Mouse (Mus musculus) hindbrain, embryonic 14.5 days (tissue): ENCODE data around the gene Hist1h1e. TPM values are rescaled to one million over a fixed set of nuclear protein-coding genes. Genes with fewer than 3 reads are reported as not detected.
"Not testable (repeated sequence)": the region's sequence is repeated elsewhere in the genome, so short reads cannot be mapped to it uniquely, and the experiment has no call there.

Source experiments
- ATAC-seq: fragments of 200-750 bp; cut with Nextera tagmentation; 2 replicates; pipeline ENCODE4 v1.8.0; 2017; ENCODE audit warnings: moderate number of reproducible peaks, mild to moderate bottlenecking, moderate TSS enrichment, moderate library complexity; ENCODE audit not compliant: low FRiP score
- DNase-seq: peaks from one replicate; pipeline ENCODE4 v3.0.0-alpha.2; 2015; ENCODE audit warnings: low spot score
- H3K27ac ChIP-seq: fragments of 300-500 bp; sonication (generic); 2 replicates; pipeline ENCODE4 v1.5.1; 2014; ENCODE audit warnings: mild to moderate bottlenecking, moderate library complexity
- H3K27me3 ChIP-seq: fragments of 300-500 bp; sonication (generic); 2 replicates; pipeline ENCODE4 v1.6.1; 2014; ENCODE audit warnings: mild to moderate bottlenecking, low read length, mixed read lengths; ENCODE audit not compliant: control insufficient read depth, insufficient read depth
- H3K36me3 ChIP-seq: fragments of 300-500 bp; sonication (generic); replicated peaks from 2 replicates; pipeline ENCODE4 v1.6.1; 2014; ENCODE audit not compliant: control insufficient read depth, insufficient read depth
- H3K4me1 ChIP-seq: fragments of 300-500 bp; sonication (generic); replicated peaks from 2 replicates; pipeline ENCODE4 v1.6.1; 2014; ENCODE audit warnings: antibody characterized with exemption, low read length, mixed read lengths; ENCODE audit not compliant: control insufficient read depth, insufficient read depth
- H3K4me2 ChIP-seq: fragments of 300-500 bp; sonication (generic); replicated peaks from 2 replicates; pipeline ENCODE4 v1.6.1; 2014; ENCODE audit warnings: mild to moderate bottlenecking, moderate library complexity
- H3K4me3 ChIP-seq: fragments of 300-500 bp; sonication (generic); replicated peaks from 2 replicates; pipeline ENCODE4 v1.5.1; 2014; ENCODE audit warnings: mild to moderate bottlenecking, low read length
- H3K9ac ChIP-seq: fragments of 300-500 bp; sonication (generic); 2 replicates; pipeline ENCODE4 v1.6.1; 2014
- H3K9me3 ChIP-seq: fragments of 300-500 bp; sonication (generic); 2 replicates; pipeline ENCODE4 v1.6.1; 2016; ENCODE audit warnings: low read length; ENCODE audit not compliant: control insufficient read depth
- WGBS: fragments of 180-500 bp; shearing (Covaris S2); extraction: QIAGEN DNeasy Blood & Tissue Kit; methylation state at CpG from one replicate; pipeline ENCODE4 v1.1.7; 2014; 5-methylcytosine and 5-hydroxymethylcytosine counted together
- polyA plus RNA-seq: library from polyadenylated mRNA; unstranded; fragments of >200 nt; fragmentation: Nextera tagmentation; extraction: Ambion mirVana; gene quantifications from 2 replicates; pipeline ENCODE4 v1.2.1, GENCODE M21; 2014

Hist1h1e gene
- polyA plus RNA-seq, 1 experiment from 2014 or later, result 5.3 TPM

DNA sequence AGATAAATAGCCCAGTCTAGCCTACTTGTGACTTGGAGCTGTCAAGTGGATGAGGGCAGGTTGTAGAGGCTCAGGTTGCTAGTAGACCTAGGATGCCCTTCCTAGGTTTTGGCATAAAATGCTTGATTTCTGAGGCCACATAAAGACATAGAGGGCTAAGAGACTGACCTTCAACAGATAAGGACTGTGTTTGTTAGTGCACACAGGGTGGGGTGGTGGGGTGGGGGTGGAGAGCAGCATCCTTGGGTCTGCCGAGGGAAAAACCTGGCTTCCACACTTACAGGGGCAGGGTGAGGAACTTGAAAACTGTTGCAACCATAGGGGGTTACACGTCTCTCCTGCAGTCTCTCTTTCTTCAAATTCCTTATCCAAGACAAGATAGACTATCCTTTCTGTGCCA, 27.2 kb downstream of the Hist1h1e start:
- 79% methylated on average over 2 of the region's 2 CpGs for WGBS
- H3K9me3 ChIP-seq, result no peaks in the 10 kb centered on the region
- no peak overlapping the region for H3K4me3 ChIP-seq
- H3K27ac ChIP-seq, result no peak overlapping the region
- ATAC-seq, result no peak
- no peaks in the 10 kb centered on the region for H3K36me3 ChIP-seq
- H3K27me3 ChIP-seq, result no peaks in the 10 kb centered on the region
- no peak overlapping the region for H3K4me2 ChIP-seq
- no peaks in the 10 kb centered on the region for H3K4me1 ChIP-seq
- no peak for DNase-seq
- H3K9ac ChIP-seq, result no peak overlapping the region

- no peaks in the 10 kb centered on the region for H3K36me3 ChIP-seq
- no peak overlapping the region for H3K4me2 ChIP-seq
- no peak overlapping the region for H3K9ac ChIP-seq
- H3K27me3 ChIP-seq, result no peaks in the 10 kb centered on the region
- H3K27ac ChIP-seq, result no peak overlapping the region
- no peaks in the 10 kb centered on the region for H3K9me3 ChIP-seq
- H3K4me3 ChIP-seq, result no peak overlapping the region
- no peaks in the 10 kb centered on the region for H3K4me1 ChIP-seq
- DNase-seq, result no peak
- ATAC-seq, result no peak
- WGBS, result 90% methylated on average over 5 of the region's 5 CpGs
Measured at GRCm38 (mm10) chr13:23593051-23593770, 29.1 kb downstream of the Hist1h1e start.

GRCm38 (mm10) chr13:23592614-23593013, 29.7 kb downstream of the Hist1h1e start:
- ATAC-seq (no peak), DNase-seq (no peak)
- Histone ChIP-seq H3K27ac (no peak overlapping the region), H3K36me3 (no peaks in the 10 kb centered on the region), H3K9ac (no peak overlapping the region), H3K4me2 (no peak overlapping the region), H3K9me3 (no peaks in the 10 kb centered on the region), H3K4me1 (no peaks in the 10 kb centered on the region), H3K27me3 (no peaks in the 10 kb centered on the region), H3K4me3 (no peak overlapping the region)
- WGBS, result 83% methylated on average over 7 of the region's 7 CpGs

DNA sequence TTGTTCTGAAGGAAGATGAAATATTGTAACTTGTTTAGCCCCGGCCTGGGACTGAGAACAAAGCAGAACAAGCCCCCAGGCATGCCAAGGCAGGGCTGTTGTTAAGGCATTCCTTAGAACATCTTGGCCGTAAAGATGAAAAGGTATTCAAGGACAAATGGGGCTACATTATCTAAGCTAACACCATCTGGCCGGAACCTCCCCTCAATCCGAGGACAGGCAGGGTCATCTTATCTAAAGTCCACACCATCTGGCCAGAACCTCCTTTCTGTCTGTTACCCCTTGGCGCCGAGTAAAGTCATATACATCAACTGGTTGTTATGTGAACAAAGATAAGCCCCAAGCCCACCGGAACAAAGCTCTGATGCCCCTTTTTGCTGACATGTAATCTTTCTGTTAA, 30.5 kb downstream of the Hist1h1e start:
- H3K9me3 ChIP-seq, H3K27me3 ChIP-seq, H3K4me2 ChIP-seq, H3K36me3 ChIP-seq, H3K4me1 ChIP-seq, H3K9ac ChIP-seq, DNase-seq, H3K27ac ChIP-seq, ATAC-seq, H3K4me3 ChIP-seq: not testable (repeated sequence)
- 92% methylated on average over 7 of the region's 7 CpGs for WGBS

DNA sequence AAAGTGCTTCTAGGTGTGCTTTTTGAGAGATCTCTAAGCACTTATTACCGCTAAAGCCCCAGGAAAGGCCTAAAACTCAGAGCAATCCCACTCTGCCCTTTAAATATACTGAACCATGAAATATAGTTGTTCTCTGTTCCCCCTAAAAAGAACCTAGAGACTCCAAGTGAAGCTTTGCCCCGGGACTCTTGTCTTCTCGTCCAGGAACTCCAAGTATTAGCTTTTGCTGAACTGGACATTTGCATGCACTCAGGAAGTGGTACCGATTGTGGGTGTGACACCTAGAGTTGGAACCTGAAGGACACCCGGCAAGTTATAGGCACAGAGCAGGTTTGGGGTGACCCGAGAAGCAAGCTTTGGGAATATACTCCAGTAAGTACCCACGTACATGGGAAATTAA, 31.2 kb downstream of the Hist1h1e start:
- Histone ChIP-seq H3K27ac (no peak overlapping the region), H3K9ac (no peak overlapping the region), H3K4me2 (no peak overlapping the region), H3K27me3 (no peaks in the 10 kb centered on the region), H3K36me3 (no peaks in the 10 kb centered on the region), H3K4me1 (peaks cover 10% of the 10 kb centered on the region), H3K4me3 (no peak overlapping the region), H3K9me3 (no peaks in the 10 kb centered on the region)
- 94% methylated on average over 7 of the region's 7 CpGs for WGBS
- ATAC-seq (no peak), DNase-seq (no peak)

GRCm38 (mm10) chr13:23586940-23587225, 35.5 kb downstream of the Hist1h1e start:
- Histone ChIP-seq H3K4me3 (0 out of 2 replicates have a peak overlapping the region, but pooled peaks have one; percentile 47), H3K9me3 (no peaks in the 10 kb centered on the region), H3K4me2 (peak overlapping the region; percentile 95), H3K4me1 (peaks cover 34% of the 10 kb centered on the region), H3K36me3 (no peaks in the 10 kb centered on the region), H3K9ac (peak overlapping the region; percentile 52), H3K27me3 (no peaks in the 10 kb centered on the region), H3K27ac (0 out of 2 replicates have a peak overlapping the region, but pooled peaks have one; percentile 81)
- ATAC-seq (no peak), DNase-seq (no peak)
- 9% methylated on average over 1 of the region's 1 CpGs for WGBS

GRCm38 (mm10) chr13:23586099-23586939, 36.0 kb downstream of the Hist1h1e start:
- H3K27me3 ChIP-seq, result no peaks in the 10 kb centered on the region
- peak overlapping the region; percentile 47 for H3K4me3 ChIP-seq
- peaks cover 36% of the 10 kb centered on the region for H3K4me1 ChIP-seq
- ATAC-seq (no peak), DNase-seq (no peak)
- peak overlapping the region; percentile 52 for H3K9ac ChIP-seq
- H3K4me2 ChIP-seq, result peak overlapping the region; percentile 95
- H3K36me3 ChIP-seq, result no peaks in the 10 kb centered on the region
- peak overlapping the region; percentile 95 for H3K27ac ChIP-seq
- WGBS, result 1% methylated on average over 22 of the region's 22 CpGs
- no peaks in the 10 kb centered on the region for H3K9me3 ChIP-seq

DNA sequence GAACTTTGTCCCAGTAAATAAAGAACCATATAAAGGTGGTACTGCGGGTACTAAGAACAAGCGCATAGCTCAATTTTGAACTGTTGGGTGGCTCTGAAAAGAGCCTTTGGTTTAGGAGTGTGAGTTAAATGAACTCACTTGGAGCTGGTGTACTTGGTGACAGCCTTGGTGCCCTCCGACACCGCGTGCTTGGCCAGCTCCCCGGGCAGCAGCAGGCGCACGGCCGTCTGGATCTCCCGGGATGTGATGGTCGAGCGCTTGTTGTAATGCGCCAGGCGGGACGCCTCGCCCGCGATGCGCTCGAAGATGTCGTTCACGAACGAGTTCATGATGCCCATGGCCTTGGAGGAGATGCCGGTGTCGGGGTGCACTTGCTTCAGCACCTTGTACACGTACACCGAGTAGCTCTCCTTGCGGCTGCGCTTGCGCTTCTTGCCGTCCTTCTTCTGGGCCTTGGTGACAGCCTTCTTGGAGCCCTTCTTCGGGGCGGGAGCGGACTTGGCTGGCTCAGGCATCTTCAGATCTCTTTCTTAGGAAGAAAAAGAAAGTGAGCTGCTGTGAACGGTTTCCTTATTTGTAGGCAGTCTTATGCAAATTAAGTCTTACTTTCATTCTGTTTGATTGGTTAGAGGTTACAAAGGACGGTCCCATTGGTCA, 36.8 kb downstream of the Hist1h1e start:
- ATAC-seq (peak; percentile 91), DNase-seq (peak; percentile 91)
- H3K9me3 ChIP-seq, H3K36me3 ChIP-seq, H3K27me3 ChIP-seq: not testable (repeated sequence)
- peak overlapping the region; percentile 47 for H3K4me3 ChIP-seq
- peaks cover 36% of the 10 kb centered on the region for H3K4me1 ChIP-seq
- H3K9ac ChIP-seq, result peak overlapping the region; percentile 82
- WGBS, result under 1% methylated on average over 28 of the region's 36 CpGs
- H3K27ac ChIP-seq, result peak overlapping the region; percentile 95
- H3K4me2 ChIP-seq, result peak overlapping the region; percentile 95

- DNase-seq, result peak; percentile 76
- Histone ChIP-seq H3K27ac (peak overlapping the region; percentile 95), H3K36me3 (no peaks in the 10 kb centered on the region), H3K27me3 (no peaks in the 10 kb centered on the region), H3K4me1 (peaks cover 36% of the 10 kb centered on the region), H3K4me3 (peak overlapping the region; percentile 47), H3K9ac (peak overlapping the region; percentile 82), H3K9me3 (no peaks in the 10 kb centered on the region), H3K4me2 (peak overlapping the region; percentile 95)
- ATAC-seq, result no peak
- whole genome bisulfite sequencing, result under 1% methylated on average over 21 of the region's 21 CpGs
Measured at GRCm38 (mm10) chr13:23585029-23585441, 37.3 kb downstream of the Hist1h1e start.
